Mouse (Mus musculus) hindbrain, embryonic 13.5 days (tissue): ENCODE measurements at regions not wholly inside any gene's neighbourhood (a gene's known extent, or its start where the extent isn't known, plus 50 kb on each side); places are given as distances from the start of the nearest gene placed in this dataset.

Experiments
- ATAC-seq: fragments of 200-750 bp; cut with Nextera tagmentation; 2 replicates; pipeline ENCODE4 v1.8.0; 2017; ENCODE audit warnings: moderate TSS enrichment; ENCODE audit not compliant: low FRiP score
- H3K27ac ChIP-seq: fragments of 300-500 bp; sonication (generic); 2 replicates; pipeline ENCODE4 v1.5.1; 2015; ENCODE audit warnings: inconsistent platforms, mild to moderate bottlenecking, moderate library complexity
- H3K27me3 ChIP-seq: fragments of 300-500 bp; sonication (generic); 2 replicates; pipeline ENCODE4 v1.6.1; 2015; ENCODE audit warnings: mild to moderate bottlenecking, inconsistent platforms
- H3K36me3 ChIP-seq: fragments of 300-500 bp; sonication (generic); 2 replicates; pipeline ENCODE4 v1.6.1; 2015; ENCODE audit warnings: mild to moderate bottlenecking, inconsistent platforms
- H3K4me1 ChIP-seq: fragments of 300-500 bp; sonication (generic); replicated peaks from 2 replicates; pipeline ENCODE4 v1.6.1; 2015; ENCODE audit warnings: inconsistent platforms
- H3K4me2 ChIP-seq: fragments of 300-500 bp; sonication (generic); 2 replicates; pipeline ENCODE4 v1.6.1; 2015; ENCODE audit warnings: inconsistent platforms, mild to moderate bottlenecking, moderate library complexity
- H3K4me3 ChIP-seq: fragments of 300-500 bp; sonication (generic); 2 replicates; pipeline ENCODE4 v1.5.1; 2015; ENCODE audit warnings: mild to moderate bottlenecking, inconsistent platforms
- H3K9ac ChIP-seq: fragments of 300-500 bp; sonication (generic); 2 replicates; pipeline ENCODE4 v1.6.1; 2015; ENCODE audit warnings: mild to moderate bottlenecking, inconsistent platforms
- H3K9me3 ChIP-seq: fragments of 300-500 bp; sonication (generic); 2 replicates; pipeline ENCODE4 v1.6.1; 2016; ENCODE audit warnings: inconsistent platforms
- WGBS: fragments of 180-500 bp; shearing (Covaris S2); methylation state at CpG from one replicate; pipeline ENCODE4 v1.1.7; 2015; 5-methylcytosine and 5-hydroxymethylcytosine counted together

GRCm38 (mm10) chrX:19168111-19168510, 313.0 kb downstream of the Tex13c3 start:
- ATAC-seq: no peak
- Histone ChIP-seq H3K27me3 (no peaks in the 10 kb centered on the region), H3K4me3 (no peak overlapping the region), H3K4me2 (no peak overlapping the region), H3K9me3 (no peaks in the 10 kb centered on the region), H3K9ac (no peak overlapping the region), H3K36me3 (no peaks in the 10 kb centered on the region), H3K27ac (no peak overlapping the region), H3K4me1 (no peaks in the 10 kb centered on the region)
- WGBS: 91% methylated on average over 1 of the region's 1 CpGs

GRCm38 (mm10) chrX:19167121-19167853, 313.8 kb downstream of the Tex13c3 start:
- H3K4me3 ChIP-seq: peak overlapping the region; percentile 14; the same call in 1 of the 2 replicates
- ATAC-seq: peak; percentile 49; the same call in 1 of the 2 replicates
- H3K4me2 ChIP-seq: peak overlapping the region; percentile 29
- no peaks in the 10 kb centered on the region for H3K27me3 ChIP-seq
- H3K36me3 ChIP-seq: no peaks in the 10 kb centered on the region
- H3K4me1 ChIP-seq: no peaks in the 10 kb centered on the region
- H3K27ac ChIP-seq: no peak overlapping the region
- H3K9me3 ChIP-seq: no peaks in the 10 kb centered on the region
- H3K9ac ChIP-seq: no peak overlapping the region
- WGBS: 67% methylated on average over 12 of the region's 12 CpGs

- H3K9me3 ChIP-seq: no peaks in the 10 kb centered on the region
- no peak overlapping the region for H3K9ac ChIP-seq
- H3K4me1 ChIP-seq: no peaks in the 10 kb centered on the region
- ATAC-seq: no peak
- no peak overlapping the region for H3K4me3 ChIP-seq
- H3K27me3 ChIP-seq: no peaks in the 10 kb centered on the region
- no peak overlapping the region for H3K27ac ChIP-seq
- 76% methylated on average over 5 of the region's 5 CpGs for WGBS
- H3K36me3 ChIP-seq: no peaks in the 10 kb centered on the region
- no peak overlapping the region for H3K4me2 ChIP-seq
These were observed 315.1 kb downstream of the Tex13c3 start for GRCm38 (mm10) chrX:19165891-19166644.

- Histone ChIP-seq H3K36me3 (no peaks in the 10 kb centered on the region), H3K27ac (no peak overlapping the region), H3K27me3 (no peaks in the 10 kb centered on the region), H3K9me3 (no peaks in the 10 kb centered on the region), H3K9ac (no peak overlapping the region), H3K4me2 (no peak overlapping the region), H3K4me1 (no peaks in the 10 kb centered on the region), H3K4me3 (no peak overlapping the region)
- WGBS: 92% methylated on average over 5 of the region's 5 CpGs
- no peak for ATAC-seq
These were observed 317.0 kb downstream of the Tex13c3 start for GRCm38 (mm10) chrX:19164151-19164550.

GRCm38 (mm10) chrX:19162958-19163357, 318.2 kb downstream of the Tex13c3 start:
- H3K9me3 ChIP-seq: no peaks in the 10 kb centered on the region
- H3K36me3 ChIP-seq: no peaks in the 10 kb centered on the region
- no peaks in the 10 kb centered on the region for H3K4me1 ChIP-seq
- H3K27ac ChIP-seq: no peak overlapping the region
- no peak overlapping the region for H3K9ac ChIP-seq
- no peaks in the 10 kb centered on the region for H3K27me3 ChIP-seq
- H3K4me2 ChIP-seq: no peak overlapping the region
- ATAC-seq: no peak
- 81% methylated on average over 1 of the region's 1 CpGs for WGBS
- no peak overlapping the region for H3K4me3 ChIP-seq

- no peak overlapping the region for H3K9ac ChIP-seq
- no peak overlapping the region for H3K27ac ChIP-seq
- no peak overlapping the region for H3K4me2 ChIP-seq
- H3K4me3 ChIP-seq: no peak overlapping the region
- H3K36me3 ChIP-seq: no peaks in the 10 kb centered on the region
- ATAC-seq: no peak
- H3K9me3 ChIP-seq: no peaks in the 10 kb centered on the region
- H3K27me3 ChIP-seq: no peaks in the 10 kb centered on the region
- no peaks in the 10 kb centered on the region for H3K4me1 ChIP-seq
These were observed 318.8 kb downstream of the Tex13c3 start for GRCm38 (mm10) chrX:19162351-19162750.

GRCm38 (mm10) chrX:19160275-19160930, 320.7 kb downstream of the Tex13c3 start:
- Histone ChIP-seq H3K27me3 (no peaks in the 10 kb centered on the region), H3K4me3 (no peak overlapping the region), H3K9me3 (no peaks in the 10 kb centered on the region), H3K4me1 (no peaks in the 10 kb centered on the region), H3K9ac (no peak overlapping the region), H3K4me2 (no peak overlapping the region), H3K36me3 (no peaks in the 10 kb centered on the region), H3K27ac (no peak overlapping the region)
- no peak for ATAC-seq
- WGBS: 78% methylated on average over 3 of the region's 3 CpGs

GRCm38 (mm10) chrX:19157464-19158203, 323.5 kb downstream of the Tex13c3 start:
- Histone ChIP-seq H3K4me1 (no peaks in the 10 kb centered on the region), H3K9me3 (no peaks in the 10 kb centered on the region), H3K4me2 (no peak overlapping the region), H3K4me3 (no peak overlapping the region), H3K9ac (no peak overlapping the region), H3K36me3 (no peaks in the 10 kb centered on the region), H3K27me3 (no peaks in the 10 kb centered on the region), H3K27ac (no peak overlapping the region)
- 82% methylated on average over 6 of the region's 6 CpGs for WGBS
- ATAC-seq: no peak

- H3K27me3 ChIP-seq: no peaks in the 10 kb centered on the region
- no peak overlapping the region for H3K9ac ChIP-seq
- H3K4me2 ChIP-seq: no peak overlapping the region
- 91% methylated on average over 2 of the region's 2 CpGs for WGBS
- H3K4me1 ChIP-seq: no peaks in the 10 kb centered on the region
- no peak overlapping the region for H3K27ac ChIP-seq
- H3K9me3 ChIP-seq: no peaks in the 10 kb centered on the region
- H3K4me3 ChIP-seq: no peak overlapping the region
- no peak for ATAC-seq
- no peaks in the 10 kb centered on the region for H3K36me3 ChIP-seq
These were observed 327.5 kb downstream of the Tex13c3 start for GRCm38 (mm10) chrX:19153619-19154018.

- WGBS: 93% methylated on average over 1 of the region's 1 CpGs
- Histone ChIP-seq H3K4me2 (no peak overlapping the region), H3K9me3 (no peaks in the 10 kb centered on the region), H3K4me1 (no peaks in the 10 kb centered on the region), H3K4me3 (no peak overlapping the region), H3K27ac (no peak overlapping the region), H3K9ac (no peak overlapping the region), H3K27me3 (no peaks in the 10 kb centered on the region), H3K36me3 (no peaks in the 10 kb centered on the region)
- no peak for ATAC-seq
These were observed 328.8 kb downstream of the Tex13c3 start for GRCm38 (mm10) chrX:19152170-19152861.

- Histone ChIP-seq H3K27me3 (no peaks in the 10 kb centered on the region), H3K4me1 (no peaks in the 10 kb centered on the region), H3K9me3 (no peaks in the 10 kb centered on the region), H3K27ac (no peak overlapping the region), H3K4me3 (no peak overlapping the region), H3K4me2 (no peak overlapping the region), H3K9ac (no peak overlapping the region), H3K36me3 (no peaks in the 10 kb centered on the region)
- ATAC-seq: no peak
- WGBS: 94% methylated on average over 3 of the region's 3 CpGs
These were observed 330.5 kb downstream of the Tex13c3 start for GRCm38 (mm10) chrX:19150606-19151005.

- Histone ChIP-seq H3K9me3 (no peaks in the 10 kb centered on the region), H3K4me2 (no peak overlapping the region), H3K27me3 (no peaks in the 10 kb centered on the region), H3K4me1 (no peaks in the 10 kb centered on the region), H3K4me3 (no peak overlapping the region), H3K9ac (no peak overlapping the region), H3K27ac (no peak overlapping the region), H3K36me3 (no peaks in the 10 kb centered on the region)
- WGBS: 94% methylated on average over 1 of the region's 1 CpGs
- no peak for ATAC-seq
These were observed 332.4 kb downstream of the Tex13c3 start for GRCm38 (mm10) chrX:19148672-19149071.
